10 mouse cellular contexts compared by ENCODE assay signal in the genomic region with DNA sequence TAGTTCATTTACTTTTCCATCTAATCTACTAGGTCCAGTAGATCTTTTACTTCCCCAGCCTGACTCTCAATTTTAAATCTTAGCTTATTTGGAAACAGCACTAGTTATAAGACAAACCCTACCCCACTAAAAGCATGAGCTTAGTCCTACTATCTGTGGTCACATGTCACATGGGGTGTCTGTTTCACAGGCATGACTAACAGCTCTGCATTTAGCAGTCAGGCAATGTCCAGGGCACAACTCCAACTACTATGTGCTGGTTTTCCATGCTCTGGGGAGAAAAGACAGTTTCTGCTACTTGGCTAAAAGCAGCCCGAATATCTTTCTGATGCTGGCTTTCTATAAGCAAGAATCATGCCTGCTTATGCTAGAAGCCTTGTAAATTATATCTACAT. TPM values are rescaled to one million over a fixed set of nuclear protein-coding genes. Genes with fewer than 3 reads are reported as not detected.
DNase-seq lines count a peak whose midpoint lies in the region; ATAC-seq and TF ChIP-seq lines count a peak whose summit lies in the region.
"Had no signal": no experiment of that assay in that cellular context is flagged by ENCODE, and none has a peak within 500 bp of the region (broad histone marks: within the 10 kb centered on the region; RNA-seq: fewer than 3 reads in every experiment).

No protein-coding gene starts in this region.

- no peak for TF ChIP-seq CTCF in kidney, adult 2 months (conservative IDR thresholded peaks at IDR 0.05; ENCODE audit: insufficient read depth, insufficient read length, low read depth, low read length)

- ATAC-seq in kidney, embryonic 16.5 days (ENCODE audit: low FRiP score, low TSS enrichment): no peak

- H3K4me2 ChIP-seq in kidney, embryonic 16.5 days (replicated peaks; ENCODE audit: low read depth, low read length): no peak overlapping the region
- H3K4me2 ChIP-seq: embryonic facial prominence, embryonic 13.5 days; hindbrain, embryonic 14.5 days had no signal

- no peak overlapping the region for H3K4me3 ChIP-seq in kidney, adult 2 months (ENCODE audit: insufficient read depth, low read depth, low read length)
- no peak overlapping the region for H3K4me3 ChIP-seq in kidney, embryonic 16.5 days (ENCODE audit: low read length)
- H3K4me3 ChIP-seq: embryonic facial prominence, embryonic 13.5 days had no signal

- no peak overlapping the region for H3K27ac ChIP-seq in kidney, adult 2 months (ENCODE audit: insufficient read depth, low read depth, low read length)
- no peak overlapping the region for H3K27ac ChIP-seq in kidney, embryonic 16.5 days (ENCODE audit: low read length)
- H3K27ac ChIP-seq: embryonic facial prominence, embryonic 13.5 days; hindbrain, embryonic 14.5 days had no signal

- no peak for TF ChIP-seq POLR2A in kidney, adult 2 months (IDR thresholded peaks at IDR 0.05; ENCODE audit: low read depth, low read length)

- H3K9me3 ChIP-seq in kidney, embryonic 16.5 days (ENCODE audit: low read length): no peaks in the 10 kb centered on the region
- H3K9me3 ChIP-seq: embryonic facial prominence, embryonic 13.5 days had no signal

- WGBS in kidney, adult 2 months: 49% methylated on average over 1 of the region's 1 CpGs
- 78% methylated on average over 1 of the region's 1 CpGs for WGBS in kidney, embryonic 16.5 days

- intact Hi-C loops in left cerebral cortex, postnatal 36 days (cut with DNase I): no loop called here

- no peak overlapping the region for H3K9ac ChIP-seq in kidney, embryonic 16.5 days (replicated peaks; ENCODE audit: low read length)
- H3K9ac ChIP-seq: embryonic facial prominence, embryonic 13.5 days; hindbrain, embryonic 14.5 days had no signal

- peak; percentile 36 for DNase-seq in kidney, adult 2 months
- peak; percentile 86 for DNase-seq in NIH3T3 (ENCODE audit: low read depth)
- DNase-seq in heart, adult 18-20 months: peak; percentile 77 to 85
- peak; percentile 46 to 61 for DNase-seq in left cerebral cortex, postnatal 36 days (ENCODE audit: low spot score in 2 of 2)
- no peak for DNase-seq in thymus, postnatal 36 days
- DNase-seq in lung, adult 18-20 months: no peak
- DNase-seq in urinary bladder, adult 18-20 months (ENCODE audit: low spot score in 2 of 2): no peak

- no peaks in the 10 kb centered on the region for H3K27me3 ChIP-seq in kidney, adult 2 months (replicated peaks; ENCODE audit: control insufficient read depth, insufficient read depth, low read length)
- H3K27me3 ChIP-seq in kidney, embryonic 16.5 days (ENCODE audit: insufficient read depth, low read length): no peaks in the 10 kb centered on the region
- H3K27me3 ChIP-seq: embryonic facial prominence, embryonic 13.5 days had no signal

- no peaks in the 10 kb centered on the region for H3K36me3 ChIP-seq in kidney, adult 2 months (ENCODE audit: control insufficient read depth, insufficient read depth, low read length)
- peaks cover 9% of the 10 kb centered on the region for H3K36me3 ChIP-seq in kidney, embryonic 16.5 days (ENCODE audit: insufficient read depth, low read length)

- H3K4me1 ChIP-seq in kidney, adult 2 months (ENCODE audit: control insufficient read depth, insufficient read depth, low read length): peaks cover 40% of the 10 kb centered on the region
- H3K4me1 ChIP-seq in kidney, embryonic 16.5 days (ENCODE audit: insufficient read depth, low read length): peaks cover 54% of the 10 kb centered on the region
- H3K4me1 ChIP-seq: embryonic facial prominence, embryonic 13.5 days had no signal

RNA-seq across cellular contexts. Expression of a gene that starts 30.2 kb away (rescaled TPM):
- 0.15 and 0.17 TPM in 2 replicates for polyA plus RNA-seq in kidney, adult 2 months (2012; rRNA removed)
- polyA plus RNA-seq in kidney, embryonic 16.5 days (2015; fragmentation: Nextera tagmentation; extraction: Ambion mirVana): 0.64 and 0.67 TPM in 2 replicates
- total RNA-seq in heart, adult 18-20 months (2021): under 1 TPM; 0.02 to 0.08 TPM
- total RNA-seq in left cerebral cortex, postnatal 36 days (2021): 100 to 1,000 TPM; 269 to 307 TPM

RNA-seq across cellular contexts. Expression of a gene that starts 43.4 kb away (rescaled TPM):
- 66.8 and 67.2 TPM in 2 replicates for polyA plus RNA-seq in kidney, adult 2 months (2012; rRNA removed)
- polyA plus RNA-seq in kidney, embryonic 16.5 days (2015; fragmentation: Nextera tagmentation; extraction: Ambion mirVana): 163 and 182 TPM in 2 replicates
- 100 to 1,000 TPM; 290 to 300 TPM for total RNA-seq in heart, adult 18-20 months (2021)
- 10 to 100 TPM; 90.4 to 93.1 TPM for total RNA-seq in left cerebral cortex, postnatal 36 days (2021)

Comparison
In these comparisons a context has a peak if more than half of its experiments do, and no peak if none do; other contexts are left out.
1. DNase-seq: peak in kidney, adult 2 months (single experiment), NIH3T3 (single experiment), heart, adult 18-20 months (2 of 2) and left cerebral cortex, postnatal 36 days (2 of 2); none in thymus, postnatal 36 days (0 of 2), lung, adult 18-20 months (0 of 2) and urinary bladder, adult 18-20 months (0 of 2).
2. RNA of a gene that starts 30.2 kb away (total RNA-seq): 269 to 307 TPM in left cerebral cortex, postnatal 36 days; 0.02 to 0.08 TPM in heart, adult 18-20 months; every median in the first group is over 100 times any median in the second.